In the genomic region with DNA sequence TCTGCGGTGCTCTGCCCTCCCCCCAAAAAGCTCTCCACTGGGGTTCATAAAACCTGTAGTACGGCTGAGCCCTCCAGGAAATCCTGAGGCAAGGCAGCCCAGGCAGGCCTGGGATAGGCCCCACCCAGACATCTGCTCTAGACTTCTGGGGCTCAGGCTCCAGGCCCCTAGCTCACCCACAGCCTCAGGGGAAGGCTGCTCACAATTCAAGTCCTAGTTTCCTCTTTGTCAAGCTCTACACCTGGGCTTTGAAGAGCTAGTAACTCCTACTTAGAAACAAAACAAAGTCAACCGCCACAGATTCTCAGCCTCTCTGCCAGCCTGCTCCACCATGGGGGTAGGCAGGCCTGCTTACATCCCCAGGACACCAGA, we compare ENCODE assay signal across 9 mouse cellular contexts. TPM values are rescaled to one million over a fixed set of nuclear protein-coding genes. Genes with fewer than 3 reads are reported as not detected.
A peak's percentile ranks its signal among the peaks of the same experiment; 100 is the strongest.
DNase-seq lines count a peak whose midpoint lies in the region; ATAC-seq lines count a peak whose summit lies in the region.
"Had no signal": no experiment of that assay in that cellular context is flagged by ENCODE, and none has a peak within 500 bp of the region (broad histone marks: within the 10 kb centered on the region; RNA-seq: fewer than 3 reads in every experiment).

No protein-coding gene starts in this region.

- peak overlapping the region; percentile 43 for H3K9ac ChIP-seq in forebrain, embryonic 13.5 days
- H3K9ac ChIP-seq in kidney, embryonic 14.5 days (ENCODE audit: low read depth, low read length), result 0 out of 2 replicates have a peak overlapping the region, but pooled peaks have one; percentile 32

- ATAC-seq in forebrain, embryonic 13.5 days, result no peak
- ATAC-seq in kidney, embryonic 14.5 days (ENCODE audit: low FRiP score, low TSS enrichment), result no peak

- DNase-seq in adrenal gland, adult 2 months, result peak; percentile 52
- no peak for DNase-seq in adrenal gland, postnatal 25 days
- DNase-seq in T-cell, adult 2 months (ENCODE audit: low spot score), result peak; percentile 50
- peak; percentile 38 to 59 for DNase-seq in lung, postnatal 4 days
- DNase-seq in thymus, postnatal 36 days, result peak; percentile 67 to 86
- no peak for DNase-seq in ovary, adult 18-20 months (ENCODE audit: low spot score)

- 65% methylated on average over 3 of the region's 3 CpGs for WGBS in forebrain, embryonic 13.5 days
- WGBS in kidney, embryonic 14.5 days, result 17% methylated on average over 3 of the region's 3 CpGs

- peak overlapping the region; percentile 12; the same call in 1 of the 2 replicates for H3K4me2 ChIP-seq in forebrain, embryonic 13.5 days
- peak overlapping the region; percentile 9 for H3K4me2 ChIP-seq in kidney, embryonic 14.5 days (replicated peaks; ENCODE audit: low read depth, low read length)

- H3K4me1 ChIP-seq in forebrain, embryonic 13.5 days, result peaks cover 41% of the 10 kb centered on the region
- H3K4me1 ChIP-seq in kidney, embryonic 14.5 days (ENCODE audit: control insufficient read depth, insufficient read depth, low read length), result peaks cover 35% of the 10 kb centered on the region

- no peaks in the 10 kb centered on the region for H3K27me3 ChIP-seq in forebrain, embryonic 13.5 days
- no peaks in the 10 kb centered on the region for H3K27me3 ChIP-seq in kidney, embryonic 14.5 days (ENCODE audit: control insufficient read depth, insufficient read depth, low read length)

- no peak overlapping the region for H3K4me3 ChIP-seq in forebrain, embryonic 13.5 days
- H3K4me3 ChIP-seq in kidney, embryonic 14.5 days (ENCODE audit: low read length), result no peak overlapping the region; the same call in 1 of the 2 replicates

- peaks cover 33% of the 10 kb centered on the region for H3K36me3 ChIP-seq in forebrain, embryonic 13.5 days (ENCODE audit: poor library complexity, severe bottlenecking)
- peaks cover 39% of the 10 kb centered on the region for H3K36me3 ChIP-seq in kidney, embryonic 14.5 days (ENCODE audit: control insufficient read depth, insufficient read depth, low read length)

- H3K9me3 ChIP-seq in forebrain, embryonic 13.5 days (replicated peaks), result no peaks in the 10 kb centered on the region
- H3K9me3 ChIP-seq in kidney, embryonic 14.5 days (ENCODE audit: control insufficient read depth, low read length), result no peaks in the 10 kb centered on the region

- H3K27ac ChIP-seq in forebrain, embryonic 13.5 days, result peak overlapping the region; percentile 73
- H3K27ac ChIP-seq in kidney, embryonic 14.5 days (ENCODE audit: low read depth, low read length), result peak overlapping the region; percentile 44; the same call in 1 of the 2 replicates

RNA-seq across cellular contexts. Expression of a gene that starts 3.7 kb away (rescaled TPM):
- total RNA-seq in adrenal gland, adult 2 months (2021), result 10 to 100 TPM; 64.5 to 80.6 TPM
- polyA plus RNA-seq in adrenal gland, adult 2 months (2012; rRNA removed), result 112 and 121 TPM in 2 replicates
- total RNA-seq in adrenal gland, postnatal 25 days (2021), result 89.6 and 114 TPM in 2 replicates
- 14.2 and 14.3 TPM in 2 replicates for polyA plus RNA-seq in forebrain, embryonic 13.5 days (2015; fragmentation: Nextera tagmentation; extraction: Ambion mirVana)
- 54.9 and 78.6 TPM in 2 replicates for polyA plus RNA-seq in kidney, embryonic 14.5 days (2014; fragmentation: Nextera tagmentation; extraction: Ambion mirVana)

RNA-seq across cellular contexts. Expression of a gene that starts 7.4 kb away (rescaled TPM):
- under 1 TPM; 0.10 to 0.26 TPM for total RNA-seq in adrenal gland, adult 2 months (2021)
- not detected in 2 replicates for polyA plus RNA-seq in adrenal gland, adult 2 months (2012; rRNA removed)
- total RNA-seq in adrenal gland, postnatal 25 days (2021), result 0.36 TPM in 1 of 2 replicates, not detected in the other
- polyA plus RNA-seq in forebrain, embryonic 13.5 days (2015; fragmentation: Nextera tagmentation; extraction: Ambion mirVana), result 0.10 and 0.14 TPM in 2 replicates
- 0.81 and 1.2 TPM in 2 replicates for polyA plus RNA-seq in kidney, embryonic 14.5 days (2014; fragmentation: Nextera tagmentation; extraction: Ambion mirVana)

RNA-seq across cellular contexts. Expression of a gene that starts 13.1 kb away (rescaled TPM):
- 100 to 1,000 TPM; 138 to 164 TPM for total RNA-seq in adrenal gland, adult 2 months (2021)
- 12.4 and 12.9 TPM in 2 replicates for polyA plus RNA-seq in adrenal gland, adult 2 months (2012; rRNA removed)
- 150 and 151 TPM in 2 replicates for total RNA-seq in adrenal gland, postnatal 25 days (2021)
- 322 and 348 TPM in 2 replicates for polyA plus RNA-seq in forebrain, embryonic 13.5 days (2015; fragmentation: Nextera tagmentation; extraction: Ambion mirVana)
- 303 and 334 TPM in 2 replicates for polyA plus RNA-seq in kidney, embryonic 14.5 days (2014; fragmentation: Nextera tagmentation; extraction: Ambion mirVana)

RNA-seq across cellular contexts. Expression of a gene that starts 13.2 kb away (rescaled TPM):
- 10 to 100 TPM; 49.8 to 53.1 TPM for total RNA-seq in adrenal gland, adult 2 months (2021)
- polyA plus RNA-seq in adrenal gland, adult 2 months (2012; rRNA removed), result 16.2 and 22.5 TPM in 2 replicates
- total RNA-seq in adrenal gland, postnatal 25 days (2021), result 52.5 and 72.1 TPM in 2 replicates
- polyA plus RNA-seq in forebrain, embryonic 13.5 days (2015; fragmentation: Nextera tagmentation; extraction: Ambion mirVana), result 46.4 and 52.7 TPM in 2 replicates
- 39.1 and 72.1 TPM in 2 replicates for polyA plus RNA-seq in kidney, embryonic 14.5 days (2014; fragmentation: Nextera tagmentation; extraction: Ambion mirVana)

RNA-seq across cellular contexts. Expression of a gene that starts 32.6 kb away (rescaled TPM):
- not detected for total RNA-seq in adrenal gland, adult 2 months (2021)
- polyA plus RNA-seq in adrenal gland, adult 2 months (2012; rRNA removed), result not detected in 2 replicates
- total RNA-seq in adrenal gland, postnatal 25 days (2021), result not detected in 2 replicates
- not detected in 2 replicates for polyA plus RNA-seq in forebrain, embryonic 13.5 days (2015; fragmentation: Nextera tagmentation; extraction: Ambion mirVana)
- polyA plus RNA-seq in kidney, embryonic 14.5 days (2014; fragmentation: Nextera tagmentation; extraction: Ambion mirVana), result not detected in 2 replicates
- polyA plus RNA-seq: C2C12 had no signal

Comparison
In these comparisons a context has a peak if more than half of its experiments do, and no peak if none do; other contexts are left out.
1. DNase-seq: peak in adrenal gland, adult 2 months (single experiment), T-cell, adult 2 months (single experiment), lung, postnatal 4 days (2 of 2) and thymus, postnatal 36 days (2 of 2); none in adrenal gland, postnatal 25 days (single experiment) and ovary, adult 18-20 months (single experiment).
2. RNA of a gene that starts 13.1 kb away (polyA plus RNA-seq): 322 to 348 TPM in forebrain, embryonic 13.5 days and 303 to 334 TPM in kidney, embryonic 14.5 days; 12.4 to 12.9 TPM in adrenal gland, adult 2 months; every median in the first group is over 10 times any median in the second.